Mouse (Mus musculus): Measurements from ENCODE around the gene Spc24. TPM values are rescaled to one million over a fixed set of nuclear protein-coding genes. Genes with fewer than 3 reads are reported as not detected.
A peak's percentile ranks its signal among the peaks of the same experiment; 100 is the strongest.

The Spc24 gene
- polyA plus RNA-seq, 1 experiment = 22.6 TPM

- TF ChIP-seq CTCF (IDR thresholded peaks at IDR 0.05; ENCODE audit: extremely low read depth, insufficient read length, insufficient replicate concordance, low read depth, low read length) = no peak
- TF ChIP-seq POLR2A (IDR thresholded peaks at IDR 0.05; ENCODE audit: low read depth, low read length) = no peak
- no peaks in the 10 kb centered on the region for H3K27me3 ChIP-seq (ENCODE audit: control insufficient read depth, insufficient read depth, low read length)
- peak overlapping the region; percentile 62 for H3K27ac ChIP-seq (ENCODE audit: insufficient read depth, low read depth, low read length)
- no peaks in the 10 kb centered on the region; the same call in 1 of the 2 replicates for H3K4me1 ChIP-seq (ENCODE audit: control insufficient read depth, insufficient read depth, insufficient read length, low read length)
- WGBS = 54% methylated on average over 8 of the region's 8 CpGs
- H3K4me3 ChIP-seq (ENCODE audit: low read depth, low read length) = no peak overlapping the region
- peaks cover 28% of the 10 kb centered on the region for H3K36me3 ChIP-seq (ENCODE audit: control insufficient read depth, insufficient read depth, low read length)
Observed at GRCm38 (mm10) chr9:21706586-21707265, 53.4 kb downstream of the Spc24 start.

GRCm38 (mm10) chr9:21706085-21706484, 54.0 kb downstream of the Spc24 start:
- no peak overlapping the region for H3K4me3 ChIP-seq (ENCODE audit: low read depth, low read length)
- H3K4me1 ChIP-seq (ENCODE audit: control insufficient read depth, insufficient read depth, insufficient read length, low read length) = no peaks in the 10 kb centered on the region; the same call in 1 of the 2 replicates
- H3K27ac ChIP-seq (ENCODE audit: insufficient read depth, low read depth, low read length) = peak overlapping the region; percentile 62; the same call in 1 of the 2 replicates
- WGBS = 65% methylated on average over 4 of the region's 4 CpGs
- no peaks in the 10 kb centered on the region for H3K27me3 ChIP-seq (ENCODE audit: control insufficient read depth, insufficient read depth, low read length)
- TF ChIP-seq CTCF (IDR thresholded peaks at IDR 0.05; ENCODE audit: extremely low read depth, insufficient read length, insufficient replicate concordance, low read depth, low read length) = no peak
- no peak for TF ChIP-seq POLR2A (IDR thresholded peaks at IDR 0.05; ENCODE audit: low read depth, low read length)
- H3K36me3 ChIP-seq (ENCODE audit: control insufficient read depth, insufficient read depth, low read length) = peaks cover 35% of the 10 kb centered on the region

Other genes with a start within 250 kb of the Spc24 start
- gene AB124611, start 234.1 kb downstream of the Spc24 start, polyA plus RNA-seq (2012; rRNA removed) = 1.2 and 1.4 TPM in 2 replicates
- 31.7 and 63.4 TPM in 2 replicates for gene Carm1, start 213.4 kb downstream of the Spc24 start, polyA plus RNA-seq (2012; rRNA removed)
- 11.0 and 14.7 TPM in 2 replicates for gene Timm29, start 167.6 kb downstream of the Spc24 start, polyA plus RNA-seq (2012; rRNA removed)
- 22.5 and 35.9 TPM in 2 replicates for gene Yipf2, start 167.5 kb downstream of the Spc24 start, polyA plus RNA-seq (2012; rRNA removed)
- 19.0 and 34.1 TPM in 2 replicates for gene Smarca4, start 144.1 kb downstream of the Spc24 start, polyA plus RNA-seq (2012; rRNA removed)
- gene Ldlr, start 36.8 kb downstream of the Spc24 start, polyA plus RNA-seq (2012; rRNA removed) = 37.2 and 58.9 TPM in 2 replicates
- 23.0 and 24.8 TPM in 2 replicates for gene Kank2, start 38.4 kb upstream of the Spc24 start, polyA plus RNA-seq (2012; rRNA removed)
- 10.2 and 12.3 TPM in 2 replicates for gene Angptl8, start 75.2 kb upstream of the Spc24 start, polyA plus RNA-seq (2012; rRNA removed)
- gene Dock6, start 92.3 kb upstream of the Spc24 start, polyA plus RNA-seq (2012; rRNA removed) = 36.4 and 73.5 TPM in 2 replicates
- 48.9 and 86.7 TPM in 2 replicates for gene Rab3d, start 157.9 kb upstream of the Spc24 start, polyA plus RNA-seq (2012; rRNA removed)
- gene Ccdc159, start 167.2 kb upstream of the Spc24 start, polyA plus RNA-seq (2012; rRNA removed) = 0.71 and 1.2 TPM in 2 replicates
- 81.5 and 113 TPM in 2 replicates for gene Tmem205, start 167.3 kb upstream of the Spc24 start, polyA plus RNA-seq (2012; rRNA removed)
- gene Plppr2, start 176.7 kb upstream of the Spc24 start, polyA plus RNA-seq (2012; rRNA removed) = 5.2 and 5.5 TPM in 2 replicates
- gene Swsap1, start 195.5 kb upstream of the Spc24 start, polyA plus RNA-seq (2012; rRNA removed) = 4.7 and 7.1 TPM in 2 replicates
- 0.95 and 2.4 TPM in 2 replicates for gene Epor, start 203.2 kb upstream of the Spc24 start, polyA plus RNA-seq (2012; rRNA removed)
- gene Rgl3, start 229.1 kb upstream of the Spc24 start, polyA plus RNA-seq (2012; rRNA removed) = 3.4 and 3.8 TPM in 2 replicates
- gene Ccdc151, start 242.3 kb upstream of the Spc24 start, polyA plus RNA-seq (2012; rRNA removed) = 0.05 TPM in 1 of 2 replicates, not detected in the other
- gene Prkcsh, start 242.5 kb upstream of the Spc24 start, polyA plus RNA-seq (2012; rRNA removed) = 82.7 and 169 TPM in 2 replicates